Mouse (Mus musculus): ENCODE data around the gene Dgkq. TPM values are rescaled to one million over a fixed set of nuclear protein-coding genes. Genes with fewer than 3 reads are reported as not detected.

Gene Dgkq
- total RNA-seq, 1 experiment from 2014 or later: 18.9 TPM

DNA sequence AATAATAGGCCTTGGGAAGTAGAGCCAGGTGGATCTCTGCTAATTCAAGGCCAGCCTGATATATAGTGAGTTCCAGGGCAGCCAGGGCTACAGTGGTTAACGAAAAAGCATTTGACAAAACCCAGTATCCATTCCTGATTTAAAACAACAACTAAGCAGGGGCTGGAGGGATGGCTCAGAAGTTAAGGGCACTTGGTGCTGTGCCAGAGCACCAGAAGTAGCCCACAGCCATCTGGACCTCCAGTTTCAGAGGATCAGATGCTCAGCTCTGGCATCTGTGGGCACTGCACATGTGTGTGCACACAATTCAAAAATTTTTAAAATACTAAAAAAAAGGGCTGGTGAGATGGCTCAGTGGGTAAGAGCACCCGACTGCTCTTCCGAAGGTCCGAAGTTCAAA lies 35.8 kb downstream of the Dgkq start:
- no peak for ATAC-seq (ENCODE audit: extremely low read depth, insufficient number of reproducible peaks, low FRiP score, poor library complexity, severe bottlenecking)

DNA sequence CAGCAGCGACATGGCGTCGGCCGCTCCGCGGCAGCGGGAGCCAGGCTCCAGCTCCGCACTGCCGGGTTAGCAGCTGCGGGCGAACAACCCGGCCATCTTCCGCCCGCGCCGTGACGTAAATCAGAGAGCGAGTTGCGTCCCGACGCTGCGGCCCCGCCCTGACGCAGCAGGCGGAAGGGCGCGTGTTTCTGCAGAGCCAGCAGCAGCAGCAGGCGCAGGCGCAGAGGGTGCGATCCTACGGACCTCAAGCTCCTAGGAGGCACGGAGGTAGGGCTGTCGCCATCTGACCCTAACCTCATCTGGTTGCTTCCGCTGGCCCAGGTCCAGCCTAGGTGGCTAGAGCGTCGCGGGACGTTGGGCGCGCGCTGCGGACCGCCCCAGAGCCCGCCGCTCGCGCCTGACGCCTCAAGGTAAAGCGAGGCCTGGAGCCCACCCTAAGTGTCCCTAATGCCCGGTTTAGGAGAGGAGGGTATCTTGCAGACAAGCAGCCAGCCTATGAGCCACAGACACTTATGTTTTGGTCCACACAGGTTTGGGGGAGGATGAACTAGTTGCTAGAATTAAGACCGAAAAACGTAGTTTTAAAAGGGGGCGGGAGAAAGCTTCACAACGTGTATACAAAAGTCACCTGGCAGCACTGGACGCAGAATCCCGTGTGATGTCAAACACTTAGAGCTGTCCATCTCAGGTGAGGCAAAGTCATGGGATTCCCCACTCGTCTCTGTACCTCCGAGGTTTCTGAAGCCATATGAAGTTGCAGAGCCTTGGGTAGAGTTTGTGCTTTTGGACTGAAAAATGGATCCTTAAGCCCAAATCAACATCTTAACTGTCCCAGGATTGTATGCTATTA lies 39.6 kb downstream of the Dgkq start, which contains the start of the genes Gak and Tmem175:
Gak (minus strand) TSS at position 122 of the 850 bp plus-strand sequence.
Tmem175 (plus strand) TSS at position 137 of the 850 bp plus-strand sequence.
- ATAC-seq (ENCODE audit: extremely low read depth, insufficient number of reproducible peaks, low FRiP score, poor library complexity, severe bottlenecking): peak; percentile 96

DNA sequence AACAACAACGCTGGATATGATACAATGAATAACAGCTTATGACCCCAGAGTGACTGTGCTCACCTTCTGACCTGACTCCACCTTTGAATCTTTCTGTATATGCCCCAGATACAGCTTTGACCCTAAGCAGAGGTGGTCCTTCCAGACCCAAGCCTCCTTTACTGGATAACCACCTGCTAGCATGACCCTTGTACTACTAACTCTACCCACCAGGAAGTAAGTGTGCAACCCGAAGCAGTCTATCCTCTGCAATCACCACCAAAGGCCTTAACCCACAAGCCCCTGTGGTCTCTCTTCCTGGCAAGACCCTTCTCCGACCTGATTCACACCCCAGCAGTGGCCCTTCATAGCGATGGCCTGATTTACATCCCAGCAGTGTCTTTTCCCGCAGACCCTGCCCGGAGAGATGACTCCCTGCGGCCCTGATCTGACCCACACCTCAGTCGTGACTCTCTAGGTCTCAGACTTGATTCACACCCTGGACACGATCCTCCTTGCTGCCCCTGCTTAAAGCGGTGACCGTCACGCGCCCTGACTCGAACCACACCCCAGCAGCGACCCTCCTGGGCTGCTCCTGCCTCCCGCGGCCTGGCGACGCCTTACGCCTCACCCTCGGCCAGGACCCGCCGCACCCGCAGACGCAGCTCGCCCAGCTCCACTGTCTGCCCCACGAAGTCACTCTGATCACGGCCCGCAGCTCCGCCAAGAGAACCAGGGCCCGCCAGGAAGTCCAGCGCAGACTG lies 40.4 kb downstream of the Dgkq start:
- ATAC-seq (ENCODE audit: extremely low read depth, insufficient number of reproducible peaks, low FRiP score, poor library complexity, severe bottlenecking): peak; percentile 31

DNA sequence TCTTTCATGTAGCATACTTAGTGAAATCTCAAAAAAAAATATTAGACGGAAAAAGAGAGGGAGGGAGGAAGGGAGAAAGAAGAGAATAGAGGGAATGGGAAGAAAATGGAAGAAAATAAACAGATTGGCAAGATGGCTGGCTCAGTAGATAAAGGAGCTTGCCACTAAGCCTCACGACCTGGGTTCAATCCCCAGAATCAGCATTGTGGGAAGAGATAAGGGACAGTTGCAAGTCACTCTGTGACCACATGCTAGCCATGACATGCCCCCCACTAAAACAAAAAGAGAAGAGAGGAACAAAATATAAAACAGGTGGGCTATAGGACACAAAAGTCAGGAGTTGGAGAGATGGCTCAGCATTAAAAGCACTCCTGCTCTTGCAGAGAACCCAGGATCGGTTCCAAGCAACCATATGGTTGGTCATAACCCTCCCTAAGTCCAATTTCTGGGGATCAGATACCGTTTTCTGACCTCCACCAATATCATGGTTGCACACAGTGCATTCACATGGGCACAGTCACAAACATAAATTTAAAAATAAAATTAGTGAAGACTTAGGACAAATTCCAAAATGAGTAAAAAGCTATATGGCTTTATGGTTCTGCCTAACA lies 43.3 kb downstream of the Dgkq start:
- no peak for ATAC-seq (ENCODE audit: extremely low read depth, insufficient number of reproducible peaks, low FRiP score, poor library complexity, severe bottlenecking)

DNA sequence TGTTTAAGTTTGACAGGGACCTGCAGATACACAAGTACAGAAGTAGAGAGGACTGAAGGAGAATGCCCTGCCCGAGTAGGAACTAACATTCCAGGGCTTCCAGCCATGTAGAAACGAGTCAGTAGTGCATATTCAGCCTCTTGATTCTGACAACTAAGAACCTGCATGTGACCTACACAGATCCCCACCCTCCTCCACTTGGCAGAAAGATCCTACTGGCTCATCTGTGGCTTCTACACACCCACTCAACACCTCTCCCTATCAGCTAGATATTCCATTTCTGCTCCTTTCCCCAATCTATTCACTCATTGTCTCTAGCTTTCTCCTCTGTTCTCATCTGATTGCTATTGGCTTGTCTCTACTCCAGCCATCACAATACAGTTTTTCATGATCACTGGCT lies 47.6 kb downstream of the Dgkq start:
- no peak for ATAC-seq (ENCODE audit: extremely low read depth, insufficient number of reproducible peaks, low FRiP score, poor library complexity, severe bottlenecking)

DNA sequence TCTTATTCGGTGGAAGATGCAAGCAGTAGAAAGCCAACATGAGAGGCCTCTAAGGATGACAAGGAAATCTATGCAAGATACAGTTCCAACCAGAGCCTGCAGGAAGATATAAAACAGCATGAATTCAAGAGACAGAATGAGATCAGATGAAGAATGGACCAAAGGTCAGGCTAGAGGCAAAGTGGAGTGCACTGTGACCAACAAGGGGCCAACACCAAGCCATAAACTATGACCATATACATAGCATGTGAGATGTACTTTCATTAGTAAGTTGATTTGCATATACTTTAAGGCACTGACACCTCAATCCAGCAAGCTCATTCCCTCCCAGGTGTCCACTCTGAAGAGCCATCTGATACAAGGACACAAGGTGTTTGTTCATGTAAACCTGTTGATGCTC lies 59.0 kb downstream of the Dgkq start:
- ATAC-seq (ENCODE audit: extremely low read depth, insufficient number of reproducible peaks, low FRiP score, poor library complexity, severe bottlenecking): no peak

DNA sequence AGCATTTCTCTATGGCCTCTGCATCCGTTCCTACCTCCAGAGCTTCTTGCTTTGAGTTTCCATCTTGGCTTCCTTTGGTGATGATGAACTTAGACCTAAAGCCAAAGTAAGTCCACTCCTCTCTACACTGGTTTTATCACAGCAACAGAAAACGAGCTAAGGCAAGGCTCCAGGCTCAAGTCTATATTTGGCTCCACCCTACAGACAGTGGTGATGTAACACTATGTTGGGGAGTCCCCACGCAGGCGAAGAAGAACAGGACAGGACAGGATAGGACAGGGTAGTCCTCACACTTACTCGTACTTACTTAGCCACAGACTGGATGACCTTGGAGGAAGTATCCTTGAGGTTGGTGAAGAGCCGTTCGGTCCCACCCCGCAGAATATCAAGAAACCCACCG lies 66.9 kb downstream of the Dgkq start:
- ATAC-seq (ENCODE audit: extremely low read depth, insufficient number of reproducible peaks, low FRiP score, poor library complexity, severe bottlenecking): no peak

DNA sequence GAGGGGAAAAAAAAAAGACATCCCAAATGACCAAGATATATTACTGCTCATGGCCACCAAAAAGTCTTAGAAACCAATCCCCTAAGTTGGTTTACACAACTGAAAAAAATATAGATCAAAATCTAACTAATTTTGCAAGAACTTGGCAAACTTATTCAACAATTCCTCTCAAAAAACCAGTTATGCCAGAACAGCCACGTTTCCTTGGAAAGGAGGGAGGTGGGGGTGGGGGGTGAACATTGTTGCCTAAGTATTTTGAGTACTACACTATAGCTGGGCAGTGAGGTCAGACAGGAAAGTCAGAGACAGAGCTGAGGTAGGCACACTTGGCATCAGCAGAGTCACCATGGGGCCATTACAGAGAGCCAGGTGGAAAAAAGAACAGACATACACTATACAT lies 69.5 kb downstream of the Dgkq start:
- ATAC-seq (ENCODE audit: extremely low read depth, insufficient number of reproducible peaks, low FRiP score, poor library complexity, severe bottlenecking): no peak

Other genes with a start within 250 kb of the Dgkq start
- 63.7 and 67.9 TPM in 2 replicates for gene Atp5k, start 235.2 kb downstream of the Dgkq start, total RNA-seq (2017)
- gene Mfsd7a, start 220.8 kb downstream of the Dgkq start, total RNA-seq (2017): 1.4 and 1.7 TPM in 2 replicates
- gene Pcgf3, start 208.4 kb downstream of the Dgkq start, total RNA-seq (2017): 17.5 and 21.6 TPM in 2 replicates
- gene Cplx1, start 119.6 kb downstream of the Dgkq start, total RNA-seq (2017): not detected in 2 replicates
- 169 and 179 TPM in 2 replicates for gene Gak, start 39.9 kb downstream of the Dgkq start, total RNA-seq (2017)
- 14.9 and 17.3 TPM in 2 replicates for gene Tmem175, start 39.9 kb downstream of the Dgkq start, total RNA-seq (2017)
- gene Idua, start 9.3 kb downstream of the Dgkq start, total RNA-seq (2017): 11.9 and 13.0 TPM in 2 replicates
- 0.12 TPM in 1 of 2 replicates, not detected in the other for gene Slc26a1, start 5.9 kb upstream of the Dgkq start, total RNA-seq (2017)
- gene Fgfrl1, start 22.7 kb upstream of the Dgkq start, total RNA-seq (2017): 1.0 and 1.8 TPM in 2 replicates
- not detected in 2 replicates for gene Rnf212, start 105.3 kb upstream of the Dgkq start, total RNA-seq (2017)
- not detected in 2 replicates for gene Tmed11, start 125.7 kb upstream of the Dgkq start, total RNA-seq (2017)
- 0.12 TPM in 2 replicates for gene Vmn2r8, start 139.2 kb upstream of the Dgkq start, total RNA-seq (2017)
- gene Vmn2r9, start 182.9 kb upstream of the Dgkq start, total RNA-seq (2017): 0.12 TPM in 1 of 2 replicates, not detected in the other

All from neutrophil, adult 5-6 weeks (primary cell).